Mouse (Mus musculus) midbrain, embryonic 11.5 days (tissue): ENCODE results near the gene Rcc1l. TPM values are rescaled to one million over a fixed set of nuclear protein-coding genes. Genes with fewer than 3 reads are reported as not detected.
A peak's percentile ranks its signal among the peaks of the same experiment; 100 is the strongest.

Experiments
- ATAC-seq: fragments of 200-750 bp; cut with Nextera tagmentation; 2 replicates; pipeline ENCODE4 v1.8.0; 2017; ENCODE audit warnings: moderate TSS enrichment, moderate library complexity; ENCODE audit not compliant: low FRiP score
- DNase-seq: peaks from one replicate; pipeline ENCODE4 v3.0.0; 2015; ENCODE audit warnings: low spot score; ENCODE audit errors: missing footprints
- H3K27ac ChIP-seq: fragments of 300-500 bp; sonication (generic); 2 replicates; pipeline ENCODE4 v1.5.1; 2014; ENCODE audit warnings: low read depth, low read length
- H3K27me3 ChIP-seq: fragments of 300-500 bp; sonication (generic); 2 replicates; pipeline ENCODE4 v1.6.1; 2014; ENCODE audit warnings: mild to moderate bottlenecking, low read length, moderate library complexity, mixed read lengths; ENCODE audit not compliant: control insufficient read depth, insufficient read depth
- H3K36me3 ChIP-seq: fragments of 300-500 bp; sonication (generic); 2 replicates; pipeline ENCODE4 v1.6.1; 2014; ENCODE audit warnings: mild to moderate bottlenecking, low read length, moderate library complexity, mixed read lengths; ENCODE audit not compliant: control insufficient read depth, insufficient read depth
- H3K4me1 ChIP-seq: fragments of 300-500 bp; sonication (generic); 2 replicates; pipeline ENCODE4 v1.6.1; 2014; ENCODE audit warnings: low read length; ENCODE audit not compliant: control insufficient read depth, insufficient read depth
- H3K4me2 ChIP-seq: fragments of 300-500 bp; sonication (generic); 2 replicates; pipeline ENCODE4 v1.6.1; 2014; ENCODE audit warnings: mild to moderate bottlenecking, moderate library complexity
- H3K4me3 ChIP-seq: fragments of 300-500 bp; sonication (generic); 2 replicates; pipeline ENCODE4 v1.5.1; 2014; ENCODE audit warnings: low read depth, low read length
- H3K9ac ChIP-seq: fragments of 300-500 bp; sonication (generic); 2 replicates; pipeline ENCODE4 v1.6.1; 2014; ENCODE audit warnings: low read length
- H3K9me3 ChIP-seq: fragments of 300-500 bp; sonication (generic); 2 replicates; pipeline ENCODE4 v1.6.1; 2016; ENCODE audit warnings: low read length; ENCODE audit not compliant: control insufficient read depth
- WGBS: fragments of 180-500 bp; shearing (Covaris S2); extraction: QIAGEN DNeasy Blood & Tissue Kit; methylation state at CpG from one replicate; pipeline ENCODE4 v1.1.7; 2014; 5-methylcytosine and 5-hydroxymethylcytosine counted together
- polyA plus RNA-seq: library from polyadenylated mRNA; unstranded; fragments of >200 nt; fragmentation: Nextera tagmentation; extraction: Ambion mirVana; gene quantifications from 2 replicates; pipeline ENCODE4 v1.2.1, GENCODE M21; 2014

Gene Rcc1l
- polyA plus RNA-seq, 1 experiment from 2014 or later = 27.5 TPM

GRCm38 (mm10) chr5:134136022-134136421 lies 40.6 kb downstream of the Rcc1l start:
- H3K36me3 ChIP-seq = 0 out of 2 replicates have a peak, but pooled peaks cover 2% of the 10 kb centered on the region

DNA sequence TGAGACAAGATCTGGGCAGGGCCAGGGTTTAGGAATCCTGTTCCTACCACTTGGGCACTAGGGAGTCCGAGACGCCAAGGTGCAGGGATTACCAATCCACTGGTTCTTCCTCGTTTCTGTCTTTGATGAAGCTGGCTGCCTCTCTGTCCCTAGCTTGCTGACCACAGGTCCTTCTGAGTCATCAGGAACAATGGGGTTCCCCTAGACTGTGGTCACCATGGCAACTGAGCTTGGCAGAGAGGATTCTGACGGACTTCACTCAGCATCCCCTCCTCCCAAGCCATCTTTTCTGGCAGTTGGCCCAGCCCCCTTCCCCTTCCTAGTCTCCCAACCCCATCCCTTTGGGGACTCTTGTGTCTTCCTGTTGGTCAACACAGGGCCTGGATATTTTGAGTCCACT lies 45.0 kb downstream of the Rcc1l start:
- peaks cover 7% of the 10 kb centered on the region for H3K4me1 ChIP-seq
- ATAC-seq (peak; percentile 75), DNase-seq (peak; percentile 85)
- H3K4me2 ChIP-seq = no peak overlapping the region
- no peaks in the 10 kb centered on the region for H3K27me3 ChIP-seq
- peaks cover 7% of the 10 kb centered on the region for H3K36me3 ChIP-seq
- WGBS = 16% methylated on average over 4 of the region's 4 CpGs
- H3K9me3 ChIP-seq = peaks cover 6% of the 10 kb centered on the region
- no peak overlapping the region for H3K9ac ChIP-seq
- no peak overlapping the region for H3K4me3 ChIP-seq
- no peak overlapping the region; the same call in 1 of the 2 replicates for H3K27ac ChIP-seq

More at GRCm38 (mm10) chr5:134136022-134136421, 40.6 kb downstream of the Rcc1l start:
- Histone ChIP-seq H3K4me2 (no peak overlapping the region), H3K4me1 (peaks cover 7% of the 10 kb centered on the region), H3K9ac (no peak overlapping the region), H3K4me3 (no peak overlapping the region), H3K9me3 (peaks cover 3% of the 10 kb centered on the region), H3K27ac (no peak overlapping the region), H3K27me3 (no peaks in the 10 kb centered on the region)
- WGBS = 94% methylated on average over 12 of the region's 12 CpGs
- ATAC-seq (no peak), DNase-seq (no peak)

DNA sequence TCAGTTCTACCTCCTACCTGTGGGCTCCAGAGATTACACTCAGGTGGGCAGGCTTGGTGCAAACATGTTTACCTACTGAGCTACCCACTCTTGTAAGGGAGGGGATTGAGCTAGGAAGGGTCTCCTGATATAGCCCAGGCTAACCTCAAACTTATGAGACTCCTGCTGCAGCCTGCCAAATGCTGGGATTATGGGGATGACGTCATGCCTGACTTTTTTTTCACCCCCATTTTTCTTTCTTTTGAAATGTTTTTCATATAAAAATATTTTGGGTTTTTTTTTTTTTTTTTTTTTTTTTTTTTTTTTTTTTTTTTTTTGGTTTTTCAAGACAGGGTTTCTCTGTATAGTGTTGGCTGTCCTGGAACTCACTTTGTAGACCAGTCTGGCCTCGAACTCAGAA lies 50.3 kb downstream of the Rcc1l start:
- no peak overlapping the region for H3K27ac ChIP-seq
- ATAC-seq (no peak), DNase-seq (no peak)
- H3K4me3 ChIP-seq = no peak overlapping the region
- H3K9me3 ChIP-seq = peaks cover 3% of the 10 kb centered on the region; the same call in 1 of the 2 replicates
- peaks cover 5% of the 10 kb centered on the region for H3K36me3 ChIP-seq
- 86% methylated on average over 2 of the region's 2 CpGs for WGBS
- no peaks in the 10 kb centered on the region for H3K27me3 ChIP-seq
- no peaks in the 10 kb centered on the region for H3K4me1 ChIP-seq
- H3K9ac ChIP-seq = no peak overlapping the region
- no peak overlapping the region for H3K4me2 ChIP-seq

DNA sequence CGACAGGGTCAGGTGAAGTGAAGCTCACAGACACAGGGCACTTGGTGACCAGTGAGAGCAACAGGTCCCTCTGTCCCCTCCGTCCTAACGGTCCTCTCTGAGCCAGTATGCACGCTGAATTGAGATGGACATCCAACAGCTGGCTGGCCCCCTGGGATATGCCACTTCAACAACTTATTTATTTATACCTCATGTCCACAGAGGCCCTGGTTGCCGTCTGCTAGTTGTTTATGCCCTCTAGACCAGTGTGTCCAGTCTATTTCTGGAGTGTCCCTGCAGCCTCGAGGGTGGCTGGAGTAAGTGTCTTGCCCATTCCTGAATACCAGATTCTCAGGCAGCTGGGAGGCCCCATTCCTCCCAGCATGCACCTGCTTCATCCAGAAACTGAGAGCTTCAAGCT lies 52.7 kb downstream of the Rcc1l start:
- no peak overlapping the region for H3K4me3 ChIP-seq
- H3K9me3 ChIP-seq = peaks cover 3% of the 10 kb centered on the region; the same call in 1 of the 2 replicates
- ATAC-seq (no peak), DNase-seq (no peak)
- WGBS = 86% methylated on average over 6 of the region's 6 CpGs
- H3K27ac ChIP-seq = no peak overlapping the region
- H3K27me3 ChIP-seq = no peaks in the 10 kb centered on the region
- no peaks in the 10 kb centered on the region for H3K4me1 ChIP-seq
- peaks cover 5% of the 10 kb centered on the region for H3K36me3 ChIP-seq
- H3K9ac ChIP-seq = no peak overlapping the region
- no peak overlapping the region for H3K4me2 ChIP-seq

DNA sequence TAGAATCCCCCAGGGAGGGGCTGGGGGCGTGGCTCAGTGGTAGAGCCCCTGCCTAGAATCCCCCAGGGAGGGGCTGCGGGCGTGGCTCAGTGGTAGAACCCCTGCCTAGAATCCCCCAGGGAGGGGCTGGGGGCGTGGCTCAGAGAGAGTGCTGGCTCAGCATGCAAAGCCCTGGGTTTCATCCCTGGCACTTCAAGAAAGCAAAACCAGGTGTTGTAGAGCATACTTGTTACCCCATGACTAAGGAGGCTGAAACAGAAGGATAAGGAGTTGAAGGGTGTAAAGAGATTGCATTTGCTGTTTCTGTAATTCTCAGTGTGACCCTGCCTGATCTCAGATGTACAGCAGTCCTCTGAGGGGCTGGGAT lies 54.7 kb downstream of the Rcc1l start:
- Histone ChIP-seq H3K4me2 (no peak overlapping the region), H3K9me3 (peaks cover 3% of the 10 kb centered on the region; the same call in 1 of the 2 replicates), H3K9ac (no peak overlapping the region), H3K4me1 (no peaks in the 10 kb centered on the region), H3K27ac (no peak overlapping the region), H3K27me3 (no peaks in the 10 kb centered on the region), H3K4me3 (no peak overlapping the region), H3K36me3 (peaks cover 4% of the 10 kb centered on the region)
- DNase-seq = no peak
- 87% methylated on average over 3 of the region's 4 CpGs for whole genome bisulfite sequencing
- no peak for ATAC-seq

DNA sequence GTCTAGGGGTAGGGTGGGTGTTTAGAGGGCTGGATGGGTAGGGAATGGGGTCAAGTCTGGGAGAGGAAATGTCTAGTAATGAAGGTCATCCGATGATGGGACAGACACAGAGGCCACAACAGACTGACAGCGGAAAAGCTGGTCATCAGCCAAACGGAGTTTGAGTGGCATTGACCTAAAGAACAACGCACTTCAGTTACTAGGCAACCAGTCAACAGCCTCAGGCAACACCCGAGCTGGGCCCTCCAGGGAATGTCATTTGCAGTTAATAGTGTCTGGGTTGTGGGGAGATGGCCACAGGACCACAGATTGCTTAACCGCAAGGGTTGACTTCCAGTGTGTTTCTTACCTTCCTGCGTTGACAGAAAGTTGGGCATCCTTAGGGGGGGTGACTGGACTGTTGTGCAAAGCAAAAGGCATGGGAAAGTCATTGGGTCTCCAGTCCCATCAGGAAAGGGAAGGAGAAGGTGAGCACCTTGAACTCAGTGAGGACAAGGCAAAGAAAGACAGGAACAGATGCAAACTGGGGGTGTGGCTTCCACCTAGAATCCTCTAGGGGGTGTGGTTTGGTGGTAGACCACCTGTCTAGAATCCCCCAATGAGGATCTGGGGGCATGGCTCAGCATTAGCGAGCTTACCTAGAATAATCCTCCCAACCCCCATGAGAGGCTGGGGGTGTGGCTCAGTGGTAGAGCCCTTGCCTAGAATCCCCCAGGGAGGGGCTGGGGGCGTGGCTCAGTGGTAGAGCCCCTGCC lies 55.3 kb downstream of the Rcc1l start:
- no peaks in the 10 kb centered on the region for H3K27me3 ChIP-seq
- ATAC-seq = no peak
- 77% methylated on average over 8 of the region's 9 CpGs for WGBS

GRCm38 (mm10) chr5:134120135-134120534 lies 56.4 kb downstream of the Rcc1l start:
- H3K4me2 ChIP-seq = no peak overlapping the region
- 84% methylated on average over 3 of the region's 3 CpGs for WGBS
- no peaks in the 10 kb centered on the region for H3K4me1 ChIP-seq
- no peaks in the 10 kb centered on the region for H3K27me3 ChIP-seq
- no peaks in the 10 kb centered on the region for H3K9me3 ChIP-seq
- no peak overlapping the region for H3K4me3 ChIP-seq
- no peak overlapping the region for H3K27ac ChIP-seq
- DNase-seq = no peak
- H3K9ac ChIP-seq = no peak overlapping the region
- H3K36me3 ChIP-seq = no peaks in the 10 kb centered on the region
- ATAC-seq = no peak

More for the DNA sequence above, 55.3 kb downstream of the Rcc1l start:
- no peaks in the 10 kb centered on the region for H3K9me3 ChIP-seq
- no peaks in the 10 kb centered on the region for H3K4me1 ChIP-seq
- no peak overlapping the region for H3K27ac ChIP-seq
- H3K4me3 ChIP-seq = no peak overlapping the region
- H3K9ac ChIP-seq = no peak overlapping the region
- H3K4me2 ChIP-seq = no peak overlapping the region
- no peak for DNase-seq
- H3K36me3 ChIP-seq = no peaks in the 10 kb centered on the region

DNA sequence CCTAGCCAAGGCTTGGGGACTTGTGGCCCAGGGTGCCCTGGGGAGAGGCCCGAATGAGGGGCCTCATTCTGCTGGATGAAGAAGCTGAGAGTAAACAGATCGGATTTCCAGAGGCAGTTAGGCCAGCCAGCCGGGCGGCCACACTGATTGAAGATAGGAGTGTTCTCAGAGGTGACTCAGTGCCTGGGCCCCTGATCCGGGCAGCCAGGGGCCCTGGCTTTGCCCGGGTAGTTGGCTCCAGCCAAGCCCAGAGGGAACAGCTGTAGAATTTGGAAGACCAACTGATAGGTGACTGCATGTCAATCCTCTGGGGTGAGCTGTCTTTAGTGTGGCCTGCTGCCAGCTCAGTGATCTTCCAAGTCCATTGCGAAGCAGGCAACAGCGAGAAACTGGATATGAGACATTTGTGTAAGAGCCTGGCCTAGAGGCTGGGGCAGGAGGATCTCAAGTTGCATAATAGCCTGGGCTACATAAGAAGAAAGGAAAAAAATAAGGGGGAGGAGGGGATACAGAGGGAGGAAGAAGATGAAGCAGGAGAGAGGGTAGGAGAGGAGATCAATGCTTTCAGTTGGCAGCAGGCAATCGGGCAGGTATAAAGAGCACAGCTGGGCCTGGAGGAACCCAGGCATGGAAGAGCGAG lies 57.0 kb downstream of the Rcc1l start:
- ATAC-seq (no peak), DNase-seq (no peak)
- no peaks in the 10 kb centered on the region for H3K4me1 ChIP-seq
- H3K9ac ChIP-seq = no peak overlapping the region
- WGBS = 78% methylated on average over 10 of the region's 10 CpGs
- H3K36me3 ChIP-seq = no peaks in the 10 kb centered on the region
- H3K9me3 ChIP-seq = no peaks in the 10 kb centered on the region
- no peak overlapping the region for H3K4me3 ChIP-seq
- no peak overlapping the region for H3K4me2 ChIP-seq
- H3K27ac ChIP-seq = no peak overlapping the region
- H3K27me3 ChIP-seq = no peaks in the 10 kb centered on the region

GRCm38 (mm10) chr5:134118798-134119407 lies 57.7 kb downstream of the Rcc1l start:
- Histone ChIP-seq H3K4me1 (no peaks in the 10 kb centered on the region), H3K36me3 (no peaks in the 10 kb centered on the region), H3K4me2 (no peak overlapping the region), H3K27me3 (no peaks in the 10 kb centered on the region), H3K27ac (no peak overlapping the region), H3K9me3 (no peaks in the 10 kb centered on the region), H3K9ac (no peak overlapping the region), H3K4me3 (no peak overlapping the region)
- ATAC-seq = no peak
- no peak for DNase-seq
- 93% methylated on average over 15 of the region's 15 CpGs for WGBS
